Mouse (Mus musculus) brown adipose tissue, adult 24 weeks (tissue): Measurements from ENCODE around the gene Ddx24. TPM values are rescaled to one million over a fixed set of nuclear protein-coding genes. Genes with fewer than 3 reads are reported as not detected.
A peak's percentile ranks its signal among the peaks of the same experiment; 100 is the strongest.
"Not testable (repeated sequence)": the region's sequence is repeated elsewhere in the genome, so short reads cannot be mapped to it uniquely, and the experiment has no call there.

Source experiments
- H3K27ac ChIP-seq: fragments of 200-500 bp; replicated peaks from 2 replicates; pipeline ENCODE4 v1.5.1; 2012; ENCODE audit warnings: low read depth, mild to moderate bottlenecking, low read length
- H3K4me1 ChIP-seq: fragments of 200-500 bp; 2 replicates; pipeline ENCODE4 v1.6.1; 2012; ENCODE audit warnings: low read length, mixed read lengths; ENCODE audit not compliant: control insufficient read depth, insufficient read depth, insufficient read length
- H3K4me3 ChIP-seq: fragments of 200-500 bp; 2 replicates; pipeline ENCODE4 v1.5.1; 2012; ENCODE audit warnings: low read depth, mild to moderate bottlenecking, low read length, moderate library complexity; ENCODE audit not compliant: insufficient read depth
- polyA plus RNA-seq: library from polyadenylated mRNA; stranded (reverse); fragments of >200 nt; gene quantifications from 2 replicates; pipeline ENCODE4 v1.2.4, GENCODE M21; 2012; ENCODE audit not compliant: missing spikeins, insufficient read depth, insufficient read length

The Ddx24 gene
- polyA plus RNA-seq, result 47.9 and 50.2 TPM in 2 replicates

DNA sequence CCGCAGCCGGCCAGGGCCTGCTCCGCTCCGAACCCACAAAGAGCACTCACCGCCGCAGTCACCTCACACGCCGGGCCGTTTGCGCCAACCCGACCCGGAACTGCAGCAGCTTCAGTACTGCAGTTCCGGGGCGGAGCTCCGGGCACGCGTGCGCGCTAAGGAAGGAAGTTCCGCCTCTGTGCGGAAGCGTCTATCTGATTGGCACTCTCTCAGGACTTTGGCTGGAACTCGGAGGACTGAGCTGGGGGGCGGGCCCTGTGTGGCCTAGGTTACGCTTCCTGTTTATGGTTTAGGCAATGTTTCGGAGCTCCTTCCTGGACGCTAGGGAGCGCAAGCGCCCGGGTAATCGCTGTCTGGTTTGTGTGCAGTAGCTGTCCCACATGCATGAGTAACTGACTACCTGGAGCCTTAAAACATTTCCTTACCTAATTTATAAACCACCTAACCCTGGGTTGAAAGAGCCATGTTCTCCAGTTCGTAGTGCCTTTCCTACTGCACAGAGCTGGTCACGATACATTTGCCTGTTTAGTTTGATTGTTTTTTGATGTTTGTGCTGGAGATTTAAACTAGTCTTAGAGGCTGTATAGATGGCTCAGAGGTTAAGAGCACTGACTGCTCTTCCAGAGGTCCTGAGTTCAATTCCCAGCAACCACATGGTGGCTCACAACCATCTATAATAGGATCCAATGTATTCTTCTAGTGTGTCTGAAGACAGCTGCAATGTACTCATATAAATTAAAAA is at the start of gene Ddx24:
Gene Ddx24 (minus strand): TSS at position 102 of the 742 bp plus-strand sequence.
- Histone ChIP-seq H3K4me3 (peak within 1 kb of the TSS; percentile 82), H3K4me1 (peaks cover 14% of the 10 kb centered on the region)

DNA sequence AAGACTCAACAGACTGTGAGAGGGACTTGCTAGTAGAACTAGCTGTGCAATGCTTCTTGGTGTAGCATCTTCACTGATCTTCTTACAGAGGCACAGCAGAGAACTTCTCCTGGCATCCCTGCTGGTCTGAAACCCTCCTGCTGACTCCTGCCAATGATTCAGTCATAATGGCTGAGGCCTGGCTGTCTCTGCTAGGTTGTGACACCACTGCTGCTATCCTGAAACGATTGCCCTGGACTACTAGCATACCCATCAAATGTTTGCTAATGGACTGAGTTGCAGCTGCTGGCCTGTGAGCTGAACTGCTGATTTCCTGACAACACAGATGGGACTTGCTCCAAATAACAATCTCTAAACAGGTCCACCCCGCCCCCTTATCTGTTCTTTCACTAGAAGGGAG is 48.9 kb upstream of the Ddx24 start:
- no peak overlapping the region for H3K27ac ChIP-seq

More for the DNA sequence above, at the start of gene Ddx24:
- H3K27ac ChIP-seq, result peak within 1 kb of the TSS; percentile 54

DNA sequence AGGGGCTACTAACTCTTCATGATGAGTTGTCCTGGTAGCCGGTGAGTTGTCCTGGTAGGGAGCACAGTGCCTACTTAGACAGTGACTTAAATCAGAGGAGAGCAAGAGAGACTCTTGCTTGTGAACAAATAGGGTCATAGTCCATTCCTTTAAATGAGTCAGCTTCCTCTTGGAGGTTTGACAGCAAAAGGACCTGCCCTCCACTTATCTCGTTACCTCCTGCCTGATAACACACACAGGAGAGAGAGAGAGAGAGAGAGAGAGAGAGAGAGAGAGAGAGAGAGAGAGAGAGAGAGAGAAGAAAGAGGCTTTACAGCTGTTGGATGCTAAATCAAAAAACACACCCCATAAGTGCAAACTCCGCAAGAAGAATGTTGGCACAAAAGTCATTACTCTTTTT is 31.5 kb upstream of the Ddx24 start, which contains the start of gene Ifi27l2b:
Gene Ifi27l2b (minus strand): TSS at position 84 of the 400 bp plus-strand sequence.
- no peak within 1 kb of the TSS for H3K4me3 ChIP-seq
- no peak within 1 kb of the TSS for H3K27ac ChIP-seq
- no peaks in the 10 kb centered on the region for H3K4me1 ChIP-seq

More for the DNA sequence above, 48.9 kb upstream of the Ddx24 start:
- Histone ChIP-seq H3K4me3 (no peak overlapping the region), H3K4me1 (no peaks in the 10 kb centered on the region)

DNA sequence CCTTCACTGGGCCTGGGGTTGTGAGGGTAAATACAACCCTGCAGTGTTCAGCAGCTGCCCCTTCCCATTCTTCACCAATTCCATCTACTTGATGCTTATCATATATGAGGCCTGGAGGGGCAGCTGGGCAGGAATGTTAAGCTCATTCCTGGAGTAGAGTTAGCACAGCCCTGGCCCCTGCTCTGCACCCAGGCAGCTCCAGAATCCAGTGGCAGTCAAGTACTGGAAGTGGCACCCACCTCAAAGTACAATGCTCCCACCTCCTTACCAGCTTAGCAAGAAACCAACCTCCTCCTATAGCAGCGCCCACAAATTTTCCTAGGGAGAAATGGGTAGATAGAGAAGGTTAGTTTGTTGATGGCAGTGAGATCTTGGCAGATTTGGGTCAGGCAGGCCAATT is 31.1 kb upstream of the Ddx24 start:
- not testable (repeated sequence) for H3K4me1 ChIP-seq

DNA sequence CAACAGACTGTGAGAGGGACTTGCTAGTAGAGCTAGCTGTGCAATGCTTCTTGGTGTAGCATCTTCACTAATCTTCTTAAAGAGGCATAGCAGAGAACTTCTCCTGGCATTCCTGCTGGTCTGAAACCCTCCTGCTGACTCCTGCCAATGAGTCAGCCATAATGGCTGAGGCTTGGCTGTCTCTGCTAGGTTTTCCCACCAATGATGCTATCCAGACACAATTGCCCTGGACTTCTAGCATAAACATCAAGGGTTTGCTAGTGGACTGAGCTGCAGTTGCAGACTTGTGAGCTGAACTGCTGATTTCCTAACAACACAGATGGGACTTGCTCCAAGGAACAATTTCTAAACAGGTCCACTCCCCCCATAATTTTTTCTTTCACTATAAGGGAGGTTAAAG is 27.7 kb upstream of the Ddx24 start:
- no peak overlapping the region for H3K27ac ChIP-seq
- no peak overlapping the region for H3K4me3 ChIP-seq
- no peaks in the 10 kb centered on the region for H3K4me1 ChIP-seq

More for the DNA sequence above, 31.1 kb upstream of the Ddx24 start:
- not testable (repeated sequence) for H3K4me3 ChIP-seq, H3K27ac ChIP-seq

DNA sequence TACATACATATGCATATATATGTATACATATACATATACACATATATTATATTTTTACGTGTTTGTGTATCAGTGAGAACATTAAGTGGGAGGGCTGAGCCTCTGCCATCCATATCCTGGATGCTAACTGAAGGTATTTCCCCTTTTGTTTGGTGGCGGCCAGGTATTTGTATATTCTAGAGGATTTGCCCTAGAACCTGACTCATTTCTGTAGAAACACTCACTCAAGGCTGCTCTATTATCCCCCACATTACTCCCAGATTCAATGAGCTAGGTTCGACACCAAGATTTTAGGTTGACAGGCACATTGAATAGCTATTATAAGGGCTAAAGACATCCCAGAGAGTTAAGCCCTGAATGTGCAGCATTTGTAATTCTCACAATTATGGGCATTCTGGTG is 19.4 kb upstream of the Ddx24 start:
- Histone ChIP-seq H3K4me3 (no peak overlapping the region), H3K4me1 (peaks cover 6% of the 10 kb centered on the region; the same call in 1 of the 2 replicates), H3K27ac (no peak overlapping the region)

DNA sequence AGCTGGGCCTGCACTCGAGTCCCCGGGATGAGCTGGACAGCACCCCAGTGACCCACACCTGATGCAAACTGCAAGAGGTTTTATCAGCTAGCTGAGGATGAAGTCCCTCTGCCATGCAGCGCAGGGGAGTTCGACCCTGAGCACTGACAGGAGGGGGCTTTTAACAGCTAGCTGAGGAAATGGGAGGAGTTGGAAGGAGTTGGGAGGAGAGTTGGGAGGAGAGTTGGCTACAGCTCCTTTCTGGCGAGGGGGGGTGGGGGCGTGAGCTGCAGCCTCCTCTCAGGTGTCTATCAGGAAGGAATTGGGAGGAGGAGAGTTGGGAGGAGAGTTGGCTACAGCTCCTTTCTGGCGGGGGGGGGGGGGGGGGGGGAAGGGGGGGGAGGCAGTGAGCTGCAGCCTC is 18.6 kb upstream of the Ddx24 start:
- not testable (repeated sequence) for H3K4me1 ChIP-seq, H3K4me3 ChIP-seq, H3K27ac ChIP-seq

DNA sequence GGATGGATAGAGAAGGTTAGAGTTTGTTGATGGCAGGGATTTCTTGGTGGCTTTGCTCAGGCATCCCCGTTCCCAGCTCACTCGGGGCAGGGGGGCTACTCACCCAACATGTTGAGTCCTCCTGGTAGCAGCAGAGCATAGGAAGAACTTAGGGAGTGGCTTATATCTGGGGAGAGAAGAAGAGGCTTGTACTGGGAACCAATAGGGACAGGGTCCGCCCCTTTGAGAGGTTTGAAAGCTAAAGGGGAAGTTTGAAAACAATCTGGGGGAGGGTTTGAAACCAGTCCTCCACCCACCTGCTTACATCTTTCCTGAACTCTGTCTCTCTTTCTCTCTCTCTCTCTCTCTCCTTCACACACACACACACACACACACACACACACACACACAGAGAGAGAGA is 17.9 kb upstream of the Ddx24 start, which contains the start of gene Ifi27l2a:
Gene Ifi27l2a (minus strand): TSS at position 157 of the 400 bp plus-strand sequence.
- peak within 1 kb of the TSS; percentile 54 for H3K27ac ChIP-seq
- peak within 1 kb of the TSS; percentile 49 for H3K4me3 ChIP-seq
- H3K4me1 ChIP-seq, result peaks cover 6% of the 10 kb centered on the region; the same call in 1 of the 2 replicates

DNA sequence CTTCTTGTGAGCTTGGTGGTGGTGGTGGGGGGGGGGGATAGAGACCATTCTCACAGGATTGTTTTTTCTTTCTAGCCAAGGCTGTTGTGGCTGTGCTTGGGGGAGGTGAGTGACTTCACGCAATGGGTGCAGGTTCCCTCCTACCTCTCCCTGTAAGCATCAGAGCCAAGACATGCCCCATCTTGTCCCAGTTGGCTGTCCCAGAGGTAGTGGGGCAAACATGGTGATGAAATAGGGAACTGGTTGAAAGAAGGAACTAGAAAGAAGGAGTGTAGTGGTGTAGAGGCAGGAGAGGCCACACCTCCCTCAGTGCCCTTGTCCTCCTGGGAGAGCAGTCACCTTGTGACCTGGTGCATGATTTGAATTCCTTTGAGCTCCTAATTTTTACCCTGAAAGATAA is 12.0 kb upstream of the Ddx24 start:
- Histone ChIP-seq H3K4me1 (peaks cover 9% of the 10 kb centered on the region), H3K27ac (peak overlapping the region; percentile 94), H3K4me3 (no peak overlapping the region)

DNA sequence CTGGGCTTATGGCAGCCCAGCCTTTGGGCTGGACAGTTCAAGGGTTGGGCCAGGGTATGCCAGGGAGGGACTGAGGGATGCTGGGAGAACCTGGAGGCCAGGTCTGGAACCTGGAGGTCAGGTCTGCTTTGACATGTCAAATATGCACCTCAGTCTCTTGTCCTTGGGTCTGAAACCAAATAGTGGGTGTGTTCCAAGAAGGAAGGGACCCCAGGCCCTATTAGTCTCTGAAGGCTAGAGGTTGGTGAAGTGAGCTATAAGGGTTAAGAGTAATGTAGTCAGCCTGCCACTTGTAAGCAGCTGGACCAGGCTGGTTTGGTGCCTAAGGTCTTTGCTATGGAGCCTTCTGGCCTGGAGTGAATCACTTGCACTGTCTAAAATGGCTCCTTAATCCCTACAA is 9.2 kb upstream of the Ddx24 start:
- Histone ChIP-seq H3K4me3 (peak overlapping the region; percentile 76), H3K4me1 (peaks cover 6% of the 10 kb centered on the region), H3K27ac (peak overlapping the region; percentile 98)

DNA sequence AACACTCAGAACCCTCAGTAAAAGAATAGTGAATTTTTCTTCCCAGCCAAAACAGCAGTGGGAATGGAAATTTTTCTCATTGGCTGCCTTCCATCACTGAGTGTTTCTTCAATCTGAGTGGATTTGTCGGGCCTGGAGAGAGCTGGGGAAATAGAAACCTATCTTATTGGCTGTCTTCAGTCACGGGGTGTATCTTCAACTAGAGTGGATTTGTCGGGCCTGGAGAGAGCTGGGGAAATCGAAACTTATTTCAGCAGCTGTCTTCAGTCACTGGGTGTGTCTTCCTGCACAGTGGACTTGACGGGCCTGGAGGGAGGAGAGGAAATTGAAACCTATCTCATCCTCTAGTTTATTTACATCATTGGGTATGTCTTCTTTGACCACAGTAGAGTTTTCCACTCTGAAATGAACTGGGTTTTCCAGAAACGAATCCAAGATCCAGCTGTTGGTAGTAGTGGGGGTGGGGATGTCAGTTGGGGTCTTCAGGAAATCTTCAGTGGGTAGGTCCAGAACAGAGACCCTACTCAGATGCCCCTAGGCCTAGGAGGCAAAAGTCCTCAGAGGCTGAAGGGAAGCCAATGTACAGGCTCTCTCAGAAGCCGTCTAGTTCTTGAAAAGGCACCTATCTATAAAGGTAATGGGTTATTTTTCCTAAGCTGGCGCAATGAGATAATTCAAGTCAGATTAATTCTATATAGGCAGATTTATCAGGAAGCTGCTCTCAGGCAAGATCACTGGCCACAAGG is 8.5 kb upstream of the Ddx24 start, which contains the start of gene Ifi27:
Gene Ifi27 (plus strand): TSS at position 226 of the 746 bp plus-strand sequence.
- Histone ChIP-seq H3K4me3 (peak within 1 kb of the TSS; percentile 76), H3K4me1 (peaks cover 6% of the 10 kb centered on the region; the same call in 1 of the 2 replicates), H3K27ac (peak within 1 kb of the TSS; percentile 98)

DNA sequence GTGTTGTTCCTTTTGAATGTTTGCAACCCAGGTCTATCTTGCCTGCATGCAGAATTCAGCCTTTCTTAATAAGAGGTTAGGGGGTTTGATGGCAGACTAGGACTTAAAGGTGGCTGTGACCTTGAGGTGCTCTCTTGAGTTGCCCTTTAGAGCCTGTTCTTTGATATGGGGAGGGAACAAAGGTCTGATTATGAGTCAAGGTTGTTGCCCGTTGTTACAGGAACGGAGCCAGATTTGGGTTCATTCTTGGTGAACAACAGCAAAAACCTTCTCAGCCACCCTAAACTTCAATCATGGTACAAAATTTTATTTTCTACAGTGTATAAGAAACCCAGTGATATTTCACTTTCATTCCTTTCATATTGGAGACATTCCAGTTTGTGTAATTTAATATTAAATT is 7.8 kb upstream of the Ddx24 start:
- H3K4me1 ChIP-seq, result peaks cover 6% of the 10 kb centered on the region; the same call in 1 of the 2 replicates
- peak overlapping the region; percentile 88 for H3K27ac ChIP-seq
- H3K4me3 ChIP-seq, result no peak overlapping the region

DNA sequence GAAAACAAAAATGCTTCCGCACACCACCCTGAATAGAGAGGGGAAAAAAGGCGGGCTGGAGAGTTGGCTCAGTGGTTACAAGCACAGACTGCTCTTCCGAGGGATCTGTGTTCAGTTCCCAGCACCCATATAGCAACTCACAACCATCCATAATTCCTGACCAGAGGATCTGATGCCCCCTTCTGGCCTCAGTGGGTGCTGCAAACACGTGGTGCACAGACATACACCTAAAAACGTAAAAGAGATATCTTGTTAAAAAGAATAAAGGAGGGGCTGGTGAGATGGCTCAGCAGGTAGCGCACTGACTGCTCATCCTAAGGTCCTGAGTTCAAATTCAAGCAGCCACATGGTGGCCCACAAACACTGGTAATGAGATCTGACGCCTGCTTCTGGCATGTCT is 1.1 kb upstream of the Ddx24 start:
- H3K4me1 ChIP-seq, result peaks cover 12% of the 10 kb centered on the region
- H3K4me3 ChIP-seq, result no peak overlapping the region
- H3K27ac ChIP-seq, result no peak overlapping the region

DNA sequence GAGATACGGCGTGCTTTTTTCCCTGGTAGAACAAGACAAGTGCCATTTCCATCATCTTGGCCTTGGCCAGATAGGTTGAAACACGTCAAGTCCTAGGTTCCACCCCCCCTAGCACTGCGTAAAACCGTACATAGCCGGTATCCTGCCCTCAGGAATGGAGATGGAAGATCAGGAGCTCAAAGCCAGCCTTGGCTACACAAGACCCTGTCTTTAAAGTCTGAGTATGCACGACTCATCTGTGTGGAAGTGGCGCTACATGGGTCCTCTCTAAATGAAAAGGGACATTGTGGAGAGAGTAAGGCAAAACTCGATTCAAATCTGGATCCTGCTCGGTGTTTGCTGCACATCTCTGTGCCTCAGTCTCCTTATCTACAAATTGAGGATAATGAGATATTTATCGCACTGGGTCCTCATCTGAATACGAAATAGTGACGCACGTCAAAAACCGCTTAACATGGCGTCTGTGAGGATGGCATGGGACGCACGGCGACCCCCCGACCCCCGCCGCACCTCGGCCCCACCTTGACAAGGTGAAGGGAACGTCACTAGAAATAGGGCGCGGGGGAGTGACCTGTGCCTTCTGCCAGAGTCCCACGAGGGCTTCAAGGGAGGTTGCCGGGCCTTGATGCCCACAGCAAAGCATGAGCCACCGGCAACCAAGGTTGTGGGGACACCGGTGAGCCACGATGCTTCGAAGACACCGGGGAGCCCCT is 458 bp downstream of the Ddx24 start:
- peak overlapping the region; percentile 54 for H3K27ac ChIP-seq

DNA sequence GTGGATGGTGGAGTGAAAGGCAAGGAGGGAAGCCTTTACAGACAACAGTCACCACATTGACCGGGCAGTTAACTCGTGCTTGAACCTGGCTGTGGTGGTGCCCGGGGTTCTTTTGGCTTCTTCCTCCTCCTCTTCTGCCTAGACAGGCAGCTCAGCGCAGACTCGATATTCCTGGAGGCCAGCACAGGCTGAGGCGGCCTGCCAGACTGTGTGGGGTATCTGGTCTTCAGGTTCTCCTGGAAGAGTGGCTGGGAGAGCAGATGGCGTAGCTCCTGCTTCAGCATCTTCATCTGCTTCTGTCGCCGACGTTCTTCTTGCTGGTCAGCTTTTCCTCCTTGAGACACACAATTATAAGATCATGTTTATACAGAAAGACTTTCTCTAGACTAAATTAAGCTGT is 17.5 kb downstream of the Ddx24 start:
- no peaks in the 10 kb centered on the region for H3K4me1 ChIP-seq
- H3K27ac ChIP-seq, result no peak overlapping the region
- no peak overlapping the region for H3K4me3 ChIP-seq

More for the DNA sequence above, 458 bp downstream of the Ddx24 start:
- Histone ChIP-seq H3K4me1 (peaks cover 14% of the 10 kb centered on the region), H3K4me3 (peak overlapping the region; percentile 82)
